Mouse (Mus musculus): Measurements from ENCODE around the gene Tsc22d1.

- no peak for TF ChIP-seq CTCF (IDR thresholded peaks at IDR 0.05; ENCODE audit: low read depth)
- TF ChIP-seq EP300 (IDR thresholded peaks at IDR 0.05; ENCODE audit: low read depth): no peak
Observed at GRCm38 (mm10) chr14:76505101-76505438, 90.3 kb downstream of the Tsc22d1 start.
